Mouse (Mus musculus) telencephalon, adult 2 months (tissue): ENCODE results near the gene Srp54a.
"Not testable (repeated sequence)": the region's sequence is repeated elsewhere in the genome, so short reads cannot be mapped to it uniquely, and the experiment has no call there.

Experiments used
- DNase-seq: peaks from one replicate; pipeline ENCODE4 v3.0.0-alpha.2; 2011; ENCODE audit warnings: low read depth, low spot score

Srp54a gene

GRCm38 (mm10) chr12:55079726-55080600 lies at the start of gene Srp54a, which contains the start of gene 2700097O09Rik:
Gene Srp54a, plus strand, starts transcription at chr12:55080262.
Gene 2700097O09Rik, minus strand, starts transcription at chr12:55080110.
- DNase-seq: peak; percentile 92

- no peak for DNase-seq
Observed at GRCm38 (mm10) chr12:55041011-55041410, 39.1 kb upstream of the Srp54a start.

GRCm38 (mm10) chr12:55049731-55050353 lies 30.2 kb upstream of the Srp54a start:
- no peak for DNase-seq

GRCm38 (mm10) chr12:55051210-55052173 lies 28.6 kb upstream of the Srp54a start:
- no peak for DNase-seq

- no peak for DNase-seq
Observed at GRCm38 (mm10) chr12:55053267-55053666, 26.8 kb upstream of the Srp54a start.

GRCm38 (mm10) chr12:55054551-55055241 lies 25.4 kb upstream of the Srp54a start:
- DNase-seq: no peak

GRCm38 (mm10) chr12:55056703-55057102 lies 23.4 kb upstream of the Srp54a start:
- no peak for DNase-seq

GRCm38 (mm10) chr12:55058865-55059615 lies 21.0 kb upstream of the Srp54a start:
- DNase-seq: no peak

GRCm38 (mm10) chr12:55059812-55060211 lies 20.2 kb upstream of the Srp54a start:
- no peak for DNase-seq

GRCm38 (mm10) chr12:55060212-55060898 lies 19.7 kb upstream of the Srp54a start:
- DNase-seq: no peak

GRCm38 (mm10) chr12:55061006-55061405 lies 19.1 kb upstream of the Srp54a start:
- no peak for DNase-seq

GRCm38 (mm10) chr12:55062141-55062540 lies 17.9 kb upstream of the Srp54a start:
- DNase-seq: no peak

- no peak for DNase-seq
Observed at GRCm38 (mm10) chr12:55072495-55072894, 7.6 kb upstream of the Srp54a start.

- no peak for DNase-seq
Observed at GRCm38 (mm10) chr12:55073686-55074085, 6.4 kb upstream of the Srp54a start.

GRCm38 (mm10) chr12:55075296-55075695 lies 4.8 kb upstream of the Srp54a start:
- DNase-seq: no peak

- DNase-seq: not testable (repeated sequence)
Observed at GRCm38 (mm10) chr12:55078706-55079105, 1.4 kb upstream of the Srp54a start.

GRCm38 (mm10) chr12:55080601-55080942 lies 510 bp downstream of the Srp54a start:
- DNase-seq: not testable (repeated sequence)

- not testable (repeated sequence) for DNase-seq
Observed at GRCm38 (mm10) chr12:55092127-55092526, 12.1 kb downstream of the Srp54a start.

- DNase-seq: not testable (repeated sequence)
Observed at GRCm38 (mm10) chr12:55112616-55113015, 32.6 kb downstream of the Srp54a start.

GRCm38 (mm10) chr12:55124242-55124641 lies 44.2 kb downstream of the Srp54a start, which contains the start of gene Fam177a:
Gene Fam177a, plus strand, starts transcription at chr12:55124469.
- not testable (repeated sequence) for DNase-seq
